Mouse (Mus musculus) spleen, postnatal 14 days (tissue): ENCODE data around the gene 4931406P16Rik.

Experiments
- DNase-seq, 2 experiments: peaks; one replicate each; pipeline ENCODE4 v3.0.0; 2021 to 2022; ENCODE audit warnings: low spot score in 2 of 2

4931406P16Rik gene

GRCm38 (mm10) chr7:34246870-34247499 lies 66.4 kb downstream of the 4931406P16Rik start:
- DNase-seq: no peak

GRCm38 (mm10) chr7:34242176-34242575 lies 71.2 kb downstream of the 4931406P16Rik start:
- DNase-seq: no peak

DNA sequence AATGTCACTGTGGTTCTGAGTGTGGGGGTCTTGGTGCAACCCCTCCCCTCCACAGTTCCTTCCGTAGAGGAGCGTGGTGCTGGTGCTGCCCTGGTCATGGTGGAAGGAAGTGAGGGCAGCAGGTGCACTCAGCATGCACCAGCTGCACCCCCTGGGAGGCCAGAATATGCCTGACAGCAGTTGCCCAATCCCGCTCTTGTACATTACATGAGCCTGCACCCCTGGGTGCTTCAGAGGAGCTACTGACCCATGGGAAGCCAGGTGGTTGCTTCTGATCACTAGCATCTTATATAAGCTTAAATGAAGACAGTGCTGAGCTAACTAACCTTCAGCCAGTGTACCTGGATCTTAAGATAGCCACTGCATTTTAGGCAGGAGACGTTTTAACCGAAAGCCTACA lies 75.3 kb downstream of the 4931406P16Rik start:
- DNase-seq: no peak

GRCm38 (mm10) chr7:34235602-34236001 lies 77.7 kb downstream of the 4931406P16Rik start:
- no peak for DNase-seq

GRCm38 (mm10) chr7:34234610-34235561 lies 78.5 kb downstream of the 4931406P16Rik start:
- no peak for DNase-seq

- DNase-seq: peak; percentile 93 to 96
These were observed 79.3 kb downstream of the 4931406P16Rik start for GRCm38 (mm10) chr7:34233909-34234609.

GRCm38 (mm10) chr7:34232785-34233725 lies 80.3 kb downstream of the 4931406P16Rik start:
- DNase-seq: no peak

DNA sequence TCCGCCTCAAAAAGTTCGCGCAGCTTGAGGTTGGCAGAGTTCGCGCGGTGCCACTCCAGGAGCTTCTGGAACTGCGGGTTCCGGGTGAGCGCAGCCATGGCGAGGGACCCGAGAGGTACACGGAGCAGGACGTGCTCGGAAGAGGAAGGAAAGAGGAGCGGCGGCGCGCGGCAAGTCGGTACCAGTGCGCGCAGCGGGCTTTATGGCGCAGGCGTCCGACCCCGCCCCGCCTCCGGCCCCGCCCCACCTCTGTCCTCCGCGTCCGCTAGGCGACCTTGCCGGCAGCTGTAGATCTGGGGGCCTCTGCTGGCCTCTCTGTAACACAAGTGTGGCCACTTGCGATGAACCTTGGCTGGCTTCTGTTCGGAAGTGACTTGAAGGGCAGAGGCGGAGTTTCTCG lies 83.2 kb downstream of the 4931406P16Rik start, which contains the start of gene Gpi1:
Gene Gpi1, minus strand, starts transcription at position 221 of the 400 bp plus-strand sequence.
- peak; percentile 65 for DNase-seq

GRCm38 (mm10) chr7:34229691-34230111 lies 83.7 kb downstream of the 4931406P16Rik start:
- no peak for DNase-seq

GRCm38 (mm10) chr7:34229153-34229552 lies 84.2 kb downstream of the 4931406P16Rik start:
- no peak for DNase-seq

GRCm38 (mm10) chr7:34228641-34229040 lies 84.7 kb downstream of the 4931406P16Rik start:
- DNase-seq: no peak

DNA sequence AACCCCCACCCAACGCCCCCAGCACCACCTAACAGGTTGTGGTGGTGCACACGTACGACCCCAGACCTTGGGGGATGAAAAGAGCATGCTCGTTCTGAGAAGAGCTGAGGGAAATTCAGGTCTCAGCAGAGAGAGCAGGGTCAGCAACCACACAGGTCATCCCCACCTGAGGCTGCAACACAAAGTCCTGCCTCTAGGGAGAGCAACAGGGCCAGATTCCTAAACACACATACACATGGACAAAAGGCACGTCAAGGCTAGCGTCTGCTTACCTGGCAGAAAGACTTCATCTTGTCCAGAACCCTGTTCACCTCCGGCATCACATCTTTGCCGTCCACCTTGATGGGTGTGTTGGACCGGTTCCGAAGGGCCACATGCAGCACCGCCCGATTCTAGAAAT lies 86.5 kb downstream of the 4931406P16Rik start:
- no peak for DNase-seq

DNA sequence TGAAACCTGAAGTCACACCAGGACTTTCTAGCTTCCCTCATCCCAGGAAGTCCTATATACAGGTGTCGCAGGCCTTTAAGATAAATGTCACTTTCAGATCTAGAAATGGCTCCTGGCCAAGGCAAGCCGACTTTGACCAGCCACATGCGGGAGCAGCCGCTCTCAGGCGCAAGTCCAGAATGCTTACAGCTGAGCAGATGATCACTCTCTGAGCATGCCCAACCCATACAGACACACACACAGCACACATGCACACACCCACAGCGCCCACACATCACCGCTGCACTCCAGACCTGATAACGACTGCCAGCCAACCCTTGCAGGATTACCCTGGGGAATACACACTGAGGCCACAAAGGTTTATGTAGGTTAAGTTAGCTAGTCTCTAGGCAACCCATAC lies 87.3 kb downstream of the 4931406P16Rik start:
- DNase-seq: no peak

- no peak for DNase-seq
These were observed 89.0 kb downstream of the 4931406P16Rik start for GRCm38 (mm10) chr7:34224308-34224707.

- DNase-seq: no peak
These were observed 91.0 kb downstream of the 4931406P16Rik start for GRCm38 (mm10) chr7:34222340-34222739.

- no peak for DNase-seq
These were observed 91.6 kb downstream of the 4931406P16Rik start for GRCm38 (mm10) chr7:34221594-34222250.

DNA sequence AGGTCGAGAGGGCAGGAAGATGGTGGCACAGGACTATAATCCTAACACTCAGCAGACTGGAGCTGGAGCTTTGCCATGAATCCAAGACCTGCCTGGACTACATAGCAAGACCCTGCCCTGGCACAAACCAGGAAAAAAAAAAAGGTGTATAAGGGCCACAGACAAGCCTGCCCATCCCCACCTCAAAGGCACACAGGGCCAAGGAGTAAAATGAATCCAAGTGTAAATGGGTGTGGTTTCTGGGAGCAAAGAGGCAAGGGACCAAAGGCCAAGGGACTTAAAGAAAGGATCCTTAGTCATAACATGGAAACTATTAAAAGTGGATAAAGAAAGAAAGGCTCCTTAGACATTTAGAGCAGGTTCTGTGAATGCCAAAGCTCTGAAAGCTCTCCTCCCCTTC lies 94.9 kb downstream of the 4931406P16Rik start:
- DNase-seq: no peak

DNA sequence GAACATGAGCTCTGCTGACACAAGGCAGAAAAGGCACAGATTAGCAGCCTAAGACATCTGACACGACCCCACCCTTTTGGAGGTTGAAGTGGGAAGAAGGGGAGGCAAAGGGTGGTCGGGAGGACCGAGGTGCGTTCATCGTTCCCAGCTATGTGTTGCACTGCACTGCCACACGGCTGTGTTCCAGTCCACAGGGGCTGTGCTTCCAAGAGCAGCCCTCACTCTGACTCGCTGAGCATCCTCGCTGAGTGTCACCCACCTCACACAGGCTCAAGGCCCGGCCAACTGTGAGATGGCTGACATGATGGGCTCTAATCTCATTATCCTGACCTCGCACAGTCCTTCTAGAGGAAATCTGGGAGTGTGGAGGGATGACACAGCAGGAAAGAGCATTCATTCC lies 96.9 kb downstream of the 4931406P16Rik start:
- DNase-seq: no peak

DNA sequence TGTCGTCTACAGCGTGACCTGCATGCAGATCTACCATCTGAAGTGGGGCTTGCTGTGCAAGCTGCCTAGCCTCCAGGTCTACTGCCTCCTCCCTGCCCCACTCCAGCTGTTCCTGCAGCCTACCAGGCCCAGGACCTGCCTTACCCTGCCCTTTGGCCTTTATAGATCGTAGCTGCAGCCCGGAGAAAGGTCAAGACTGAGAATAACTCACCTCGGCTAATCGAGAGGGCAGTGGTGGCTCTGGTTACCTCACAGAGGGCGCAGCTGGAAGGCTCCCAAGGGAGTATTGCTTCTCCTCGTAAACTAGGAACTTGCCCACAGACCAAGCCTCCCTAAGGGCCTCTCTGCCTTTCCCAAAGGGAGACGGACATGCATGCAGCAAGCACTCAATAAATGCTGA lies 97.9 kb downstream of the 4931406P16Rik start:
- no peak for DNase-seq

DNA sequence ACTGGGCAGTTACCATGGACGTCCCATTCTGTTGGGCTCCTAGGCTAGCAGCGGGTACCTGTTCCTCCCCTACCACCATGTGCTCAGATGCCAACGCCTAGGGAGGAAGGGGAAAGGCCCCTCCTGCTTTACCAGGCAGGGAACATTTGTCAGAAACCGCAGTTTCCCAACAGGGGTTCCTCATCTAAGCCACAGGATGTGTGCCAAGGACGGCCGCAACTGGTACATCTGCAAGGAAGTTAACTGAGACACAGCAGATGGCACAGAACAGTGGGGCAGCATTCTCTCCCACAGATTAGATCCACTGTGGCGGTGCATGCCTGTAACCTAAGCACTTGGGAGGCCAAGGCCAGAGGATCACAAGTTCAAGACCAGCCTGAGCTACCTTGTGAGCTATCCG lies 98.7 kb downstream of the 4931406P16Rik start:
- DNase-seq: no peak
